Mouse (Mus musculus): ENCODE data around the gene Gprc6a.

Gene Gprc6a

GRCm38 (mm10) chr10:51631411-51632136 lies at the start of gene Gprc6a:
Gprc6a (minus strand) TSS chr10:51631461.
- DNase-seq = no peak

GRCm38 (mm10) chr10:51678251-51678639 lies 47.0 kb upstream of the Gprc6a start:
- DNase-seq = no peak

GRCm38 (mm10) chr10:51677548-51678250 lies 46.4 kb upstream of the Gprc6a start, which contains the start of gene Rfx6:
Rfx6 (plus strand) TSS chr10:51677756.
- no peak for DNase-seq

- no peak for DNase-seq
These were observed 41.0 kb upstream of the Gprc6a start for GRCm38 (mm10) chr10:51672082-51672779.

- no peak for DNase-seq
These were observed 40.3 kb upstream of the Gprc6a start for GRCm38 (mm10) chr10:51671583-51671982.

- no peak for DNase-seq
These were observed 38.1 kb upstream of the Gprc6a start for GRCm38 (mm10) chr10:51669334-51669733.

GRCm38 (mm10) chr10:51657324-51657723 lies 26.1 kb upstream of the Gprc6a start:
- no peak for DNase-seq

GRCm38 (mm10) chr10:51649506-51650221 lies 18.4 kb upstream of the Gprc6a start:
- DNase-seq = no peak

- no peak for DNase-seq
These were observed 10.1 kb downstream of the Gprc6a start for GRCm38 (mm10) chr10:51621193-51621592.

- DNase-seq = no peak
These were observed 11.1 kb downstream of the Gprc6a start for GRCm38 (mm10) chr10:51620126-51620525.

GRCm38 (mm10) chr10:51618538-51618937 lies 12.7 kb downstream of the Gprc6a start:
- no peak for DNase-seq

- no peak for DNase-seq
These were observed 16.3 kb downstream of the Gprc6a start for GRCm38 (mm10) chr10:51614826-51615590.

- no peak for DNase-seq
These were observed 17.8 kb downstream of the Gprc6a start for GRCm38 (mm10) chr10:51613421-51613820.

GRCm38 (mm10) chr10:51611969-51612682 lies 19.1 kb downstream of the Gprc6a start:
- DNase-seq = no peak

GRCm38 (mm10) chr10:51609741-51610425 lies 21.4 kb downstream of the Gprc6a start:
- no peak for DNase-seq

GRCm38 (mm10) chr10:51596928-51597635 lies 34.2 kb downstream of the Gprc6a start:
- DNase-seq = no peak

- no peak for DNase-seq
These were observed 36.0 kb downstream of the Gprc6a start for GRCm38 (mm10) chr10:51595001-51595931.

- DNase-seq = no peak
These were observed 39.7 kb downstream of the Gprc6a start for GRCm38 (mm10) chr10:51591574-51591973.

- DNase-seq = no peak
These were observed 41.1 kb downstream of the Gprc6a start, which contains the start of gene Fam162b for GRCm38 (mm10) chr10:51590139-51590574. Fam162b (minus strand) TSS chr10:51590517.
